Mouse (Mus musculus): ENCODE measurements at regions not wholly inside any gene's neighbourhood (a gene's known extent, or its start where the extent isn't known, plus 50 kb on each side); places are given as distances from the start of the nearest gene placed in this dataset.

DNA sequence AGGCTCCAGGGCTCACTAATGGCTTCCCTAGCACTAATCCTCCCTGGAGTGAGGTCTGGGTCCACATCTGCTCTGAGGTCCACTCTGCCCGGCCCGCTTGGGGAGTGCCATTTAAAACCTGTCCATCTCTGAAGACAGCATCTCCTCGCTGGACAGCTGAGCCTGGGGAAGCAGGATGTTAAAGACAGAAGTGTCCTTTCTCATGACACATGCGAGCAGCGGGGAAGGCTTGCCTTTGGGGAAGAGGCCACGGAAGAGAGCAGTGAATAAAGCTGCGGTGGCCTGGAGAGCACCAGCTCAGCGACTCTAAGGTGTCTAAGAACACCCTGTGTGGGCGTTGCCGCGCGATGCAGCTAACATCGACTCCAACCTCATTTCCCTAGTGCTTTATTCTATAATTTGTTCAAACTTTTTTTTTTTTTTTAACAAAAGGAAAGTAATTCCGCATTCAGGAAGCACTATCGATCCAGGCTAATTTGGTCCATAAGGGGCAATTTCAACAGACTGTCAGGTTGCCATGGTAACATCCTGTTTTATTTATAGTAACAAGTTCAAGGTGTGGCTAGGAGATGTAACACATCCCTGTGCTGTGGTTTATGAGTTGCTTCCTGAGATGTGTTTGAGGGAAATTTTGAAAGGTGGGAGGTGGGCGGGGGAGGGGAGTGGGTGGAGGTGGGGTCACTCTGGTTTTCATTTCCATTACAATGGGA lies 120.0 kb downstream of the Cartpt start:
- DNase-seq: no peak

DNA sequence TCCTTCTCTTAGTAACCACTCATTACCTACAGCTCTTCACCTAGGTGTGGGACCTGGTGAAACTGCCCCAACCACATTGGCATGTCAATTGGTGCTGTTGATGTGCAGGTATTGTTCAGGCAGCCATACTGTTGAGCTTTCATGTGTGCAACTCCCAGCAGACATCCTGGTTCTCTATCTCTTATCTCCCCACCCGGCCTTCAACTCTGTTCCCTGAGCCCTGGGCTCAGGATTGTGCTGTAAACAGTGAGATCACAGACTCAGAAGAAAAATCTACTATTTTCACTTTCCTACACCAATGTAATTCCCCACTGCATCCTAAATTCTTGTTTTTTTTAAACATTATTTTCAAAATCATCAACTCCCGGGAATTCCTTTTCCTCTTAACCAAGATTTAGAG lies 122.1 kb downstream of the Cartpt start:
- no peak for DNase-seq

DNA sequence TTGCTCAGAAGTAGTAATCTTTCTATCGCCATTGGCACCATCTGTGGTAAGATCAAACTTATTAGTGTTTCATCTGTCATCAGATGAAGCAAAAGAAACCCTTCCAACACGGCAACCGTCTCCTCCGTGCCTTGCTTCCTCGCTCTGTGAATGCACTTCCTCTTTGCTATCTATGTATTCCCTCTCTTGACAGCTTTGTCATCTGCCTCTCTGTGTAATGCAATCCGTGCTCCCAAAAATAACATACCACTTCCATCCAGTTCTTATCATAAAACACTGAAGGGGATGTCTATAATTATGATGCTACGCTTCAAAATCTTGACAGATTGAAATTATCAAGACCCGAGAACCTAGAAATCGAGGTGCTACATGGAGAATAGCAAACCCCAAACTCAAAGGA lies 123.2 kb downstream of the Cartpt start:
- no peak for DNase-seq

DNA sequence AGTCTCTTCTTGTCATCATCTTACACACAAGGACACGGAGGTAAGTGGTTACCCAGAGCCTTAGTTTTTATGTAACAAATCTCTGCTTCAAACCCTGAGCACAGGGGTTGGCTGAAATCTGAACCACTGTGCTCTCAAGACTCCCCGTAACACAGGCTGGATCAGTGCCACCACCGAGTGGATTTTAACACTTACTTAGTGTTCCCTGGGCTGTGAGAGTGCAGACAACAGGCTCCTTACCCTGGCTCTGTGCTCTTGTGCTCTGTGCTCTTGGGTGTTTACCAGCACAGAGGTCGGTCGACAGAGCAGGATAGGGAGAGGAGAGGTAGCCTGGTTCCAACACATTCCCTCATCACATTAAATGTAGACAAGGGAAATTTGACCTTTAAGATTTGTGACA lies 134.9 kb downstream of the Cartpt start:
- no peak for DNase-seq

DNA sequence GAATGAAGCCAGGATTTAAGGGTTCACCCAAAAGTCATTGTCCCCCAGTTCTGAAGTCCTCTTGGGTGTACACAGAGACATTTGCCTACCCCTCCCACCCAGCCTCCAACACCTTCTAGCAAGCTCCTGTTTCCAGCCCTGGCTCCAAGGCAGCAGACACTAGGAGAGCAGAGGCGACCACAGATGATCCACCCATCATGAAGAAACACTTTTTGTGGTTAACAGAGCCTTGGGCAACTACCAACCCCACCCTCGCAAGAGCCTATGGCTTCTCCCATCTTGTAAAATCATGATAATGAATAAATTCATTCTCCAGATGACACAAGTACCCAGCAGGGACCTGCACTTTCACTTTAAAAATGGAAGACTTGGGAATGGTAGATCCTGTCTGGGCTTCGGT lies 136.1 kb downstream of the Cartpt start:
- no peak for DNase-seq

DNA sequence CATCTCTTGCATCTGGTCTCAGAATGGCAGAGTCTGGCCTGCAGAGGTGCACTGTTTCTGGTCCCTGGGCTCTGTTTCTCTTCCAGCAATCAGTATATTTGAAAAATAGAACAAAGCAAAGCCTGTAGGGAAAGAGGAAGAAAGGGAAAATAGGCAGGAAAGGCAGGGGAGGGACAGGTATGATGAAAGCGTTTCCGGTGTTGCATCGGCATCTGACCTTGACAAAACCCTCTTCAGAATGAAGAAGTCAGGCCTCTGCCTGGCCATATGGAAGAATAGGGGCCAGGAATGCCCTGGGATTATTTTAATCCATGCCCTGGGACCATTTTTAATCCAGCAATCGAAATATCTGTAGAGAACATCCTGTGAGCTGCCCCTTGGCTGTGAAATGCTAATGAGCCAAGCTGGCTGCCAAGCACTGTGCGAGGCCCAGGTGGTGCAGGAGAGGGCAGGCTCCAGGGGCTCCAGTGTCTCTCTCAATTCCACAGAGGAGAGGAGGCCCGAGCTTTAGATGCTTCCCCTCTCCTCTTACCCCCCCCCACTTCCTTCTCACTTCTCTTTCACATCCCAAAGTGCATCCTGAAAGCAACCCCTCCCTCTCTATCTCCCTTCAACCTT lies 136.7 kb downstream of the Cartpt start:
- DNase-seq: no peak

DNA sequence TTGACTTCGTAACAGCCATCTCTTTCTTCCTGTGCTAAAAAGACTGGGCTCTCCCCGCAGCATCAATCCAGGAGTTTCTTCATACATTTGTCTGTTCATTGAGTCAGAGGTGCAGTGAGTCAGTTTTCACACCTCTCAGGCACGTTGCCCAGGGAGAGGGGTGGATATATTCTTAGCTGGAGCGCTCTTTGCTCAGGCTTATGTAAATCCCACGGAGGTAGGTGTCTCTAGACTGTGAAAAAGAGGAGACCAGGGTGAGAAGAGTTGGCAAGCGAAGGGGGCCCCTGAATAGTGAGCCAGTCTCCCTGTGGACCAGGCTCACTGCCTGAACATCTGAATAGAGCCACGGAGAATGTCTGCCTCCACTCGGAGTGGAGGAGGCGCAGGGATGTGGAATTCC lies 139.0 kb downstream of the Cartpt start:
- DNase-seq: no peak

DNA sequence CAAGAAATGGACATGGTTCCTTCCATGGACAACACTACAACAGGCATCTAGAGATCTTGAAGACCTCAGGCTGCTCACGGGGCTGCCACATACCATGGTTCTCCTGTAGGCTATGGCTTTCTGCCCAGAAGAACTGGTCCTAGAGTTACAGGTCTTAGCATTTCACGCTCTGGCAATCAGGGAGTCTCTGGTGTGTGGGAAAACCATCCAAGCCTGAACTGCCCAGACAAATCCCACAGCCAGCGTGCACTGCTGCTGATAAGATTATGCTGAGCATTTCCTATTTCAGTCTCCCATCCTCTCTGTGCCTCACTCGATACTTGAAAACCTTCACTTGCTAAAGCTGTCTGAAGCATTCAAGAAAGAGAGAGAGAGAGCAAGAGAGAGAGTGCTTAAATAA lies 139.5 kb downstream of the Cartpt start:
- no peak for DNase-seq

DNA sequence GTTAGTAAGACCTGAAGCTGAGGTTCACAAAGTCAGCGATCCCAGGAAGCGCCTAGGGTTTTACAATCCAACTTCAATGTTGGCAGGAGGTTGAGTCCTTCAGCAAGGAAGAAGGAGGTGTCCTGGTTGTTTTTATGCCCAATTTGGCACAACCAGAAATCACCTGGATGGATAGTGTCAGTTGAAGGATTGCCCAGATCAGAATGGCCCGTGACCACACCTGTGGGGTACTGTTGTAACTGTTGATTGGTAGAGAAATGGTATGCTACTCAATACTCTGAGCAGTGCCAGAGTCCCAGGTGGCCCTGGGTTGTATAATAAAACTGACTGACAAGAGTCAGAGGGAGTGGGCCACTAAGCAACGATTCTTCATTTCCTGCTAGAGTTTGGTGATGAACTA lies 140.2 kb downstream of the Cartpt start:
- no peak for DNase-seq

DNA sequence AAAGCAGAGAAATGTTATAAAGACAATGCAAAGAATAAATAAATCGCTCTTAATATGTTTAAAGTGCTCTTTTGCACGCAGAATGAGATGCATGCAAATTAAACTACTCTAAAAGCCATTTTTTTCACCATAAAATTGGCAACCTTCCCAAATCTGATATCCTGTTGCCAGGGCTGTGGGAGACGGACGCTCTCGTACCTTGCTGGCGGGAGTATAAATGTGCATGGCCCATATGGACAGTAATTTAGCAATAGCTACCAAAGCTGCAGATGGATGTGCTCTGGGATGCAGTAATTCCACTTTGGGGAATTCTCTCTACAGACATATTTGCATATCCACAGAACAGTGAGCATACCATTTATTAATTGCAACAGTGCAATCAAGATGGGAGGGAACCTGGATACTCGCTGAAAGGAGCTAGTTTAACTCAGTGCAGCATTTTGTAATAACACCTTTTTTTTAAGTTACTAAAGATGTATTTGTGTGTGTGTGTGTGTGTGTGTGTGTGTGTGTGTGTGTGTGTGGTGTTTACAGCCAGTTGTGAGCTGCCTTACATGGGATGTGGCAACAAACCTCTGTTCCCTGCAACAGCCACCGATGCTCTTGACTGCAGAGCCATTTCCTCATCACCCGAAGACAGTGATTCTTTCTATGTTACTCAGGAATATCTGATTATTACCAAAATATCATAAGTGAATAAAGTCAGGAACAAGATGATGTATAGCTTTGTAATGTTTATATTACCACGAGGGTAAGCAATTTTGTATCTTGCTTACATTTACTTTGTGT lies 141.4 kb downstream of the Cartpt start:
- no peak for DNase-seq

DNA sequence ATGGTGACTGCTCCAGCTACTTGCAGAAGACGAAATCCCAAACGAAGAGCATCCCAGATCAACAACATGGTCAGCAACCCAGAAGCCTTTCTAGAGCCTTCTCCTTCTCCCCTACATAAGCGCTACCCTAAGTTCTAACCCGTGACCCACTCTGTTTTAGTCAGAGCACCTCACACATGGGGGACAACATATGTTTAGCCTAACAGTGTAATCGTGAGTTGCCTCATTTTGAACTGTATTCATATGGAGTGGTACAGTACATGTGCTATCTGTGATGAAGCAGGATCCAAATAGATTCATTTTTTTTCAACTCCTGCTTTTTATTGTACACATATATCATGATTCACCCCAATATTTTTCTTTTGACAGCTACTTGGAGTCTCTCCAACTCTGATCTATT lies 146.2 kb downstream of the Cartpt start:
- no peak for DNase-seq

DNA sequence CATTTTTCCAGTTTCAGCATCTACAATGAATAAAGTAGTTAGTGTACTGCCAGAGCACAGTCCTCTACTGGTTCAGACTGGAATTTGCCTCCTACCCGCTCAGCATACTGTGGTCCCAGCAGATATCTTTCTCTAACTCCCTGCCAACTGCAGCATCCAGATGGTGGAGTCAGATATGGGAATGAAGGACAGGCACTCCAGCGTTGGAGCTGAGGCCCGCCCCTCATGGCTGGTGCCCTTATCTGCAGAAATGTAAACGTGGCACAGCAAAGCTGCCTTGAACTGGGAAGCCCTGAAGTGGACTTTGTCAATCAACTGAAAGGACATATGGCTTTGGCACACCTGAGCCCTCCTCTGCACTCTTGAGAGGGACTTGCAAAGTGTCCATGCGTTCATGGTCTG lies 146.6 kb downstream of the Cartpt start:
- no peak for DNase-seq

DNA sequence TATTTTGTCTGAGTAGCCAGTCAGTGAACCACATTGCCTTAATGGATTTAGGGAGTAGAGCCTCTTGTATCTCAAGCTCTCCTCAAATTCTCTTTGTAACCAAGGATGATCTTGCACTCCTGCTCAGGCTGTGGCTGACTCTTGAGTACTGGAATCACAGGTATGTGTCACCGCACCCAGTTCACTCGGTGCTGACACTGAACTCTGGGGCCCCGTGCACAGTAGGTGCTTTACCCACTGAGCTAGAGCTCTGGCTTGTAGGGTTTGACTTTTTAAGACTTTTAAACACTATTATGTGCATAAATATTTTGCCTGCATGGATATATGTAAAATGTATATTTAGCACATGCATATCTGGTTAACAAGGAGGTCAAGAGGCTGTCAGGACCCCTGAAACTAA lies 147.4 kb downstream of the Cartpt start:
- DNase-seq: no peak

DNA sequence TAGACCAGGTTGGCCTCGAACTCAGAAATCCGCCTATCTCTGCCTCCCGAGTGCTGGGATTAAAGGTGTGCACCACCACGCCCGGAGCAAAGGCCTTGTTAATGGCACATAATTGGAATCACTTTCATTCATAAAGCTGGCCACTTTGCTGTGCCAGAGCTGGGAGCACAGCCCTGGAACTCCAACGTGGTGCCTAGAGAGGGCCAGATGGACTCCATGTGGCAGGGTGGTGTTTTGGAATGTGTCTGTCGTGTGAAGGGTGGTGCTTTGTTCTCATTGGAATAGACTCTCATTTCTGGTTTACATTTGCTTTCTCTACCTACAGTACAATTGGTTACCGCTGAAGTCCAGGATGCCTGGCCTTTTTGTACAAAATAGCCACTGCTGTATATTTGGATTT lies 150.2 kb downstream of the Cartpt start:
- DNase-seq: no peak

DNA sequence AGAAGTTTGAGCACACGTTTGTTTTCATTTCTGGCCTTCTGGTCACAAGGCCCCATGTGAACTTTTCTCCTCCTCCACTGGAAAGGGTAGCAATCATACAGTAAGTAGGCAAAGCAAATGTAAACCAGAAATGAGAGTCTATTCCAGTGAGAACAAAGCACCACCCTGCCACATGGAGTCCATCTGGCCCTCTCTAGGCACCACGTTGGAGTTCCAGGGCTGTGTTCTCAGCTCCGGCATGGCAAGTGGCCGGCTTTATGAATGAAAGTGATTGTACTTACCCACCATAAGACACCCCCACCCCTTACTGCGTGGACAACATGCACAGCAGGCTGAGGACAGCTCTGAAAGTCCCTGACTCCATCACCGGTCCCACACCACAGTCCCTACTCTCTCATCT lies 151.5 kb downstream of the Cartpt start:
- DNase-seq: no peak

DNA sequence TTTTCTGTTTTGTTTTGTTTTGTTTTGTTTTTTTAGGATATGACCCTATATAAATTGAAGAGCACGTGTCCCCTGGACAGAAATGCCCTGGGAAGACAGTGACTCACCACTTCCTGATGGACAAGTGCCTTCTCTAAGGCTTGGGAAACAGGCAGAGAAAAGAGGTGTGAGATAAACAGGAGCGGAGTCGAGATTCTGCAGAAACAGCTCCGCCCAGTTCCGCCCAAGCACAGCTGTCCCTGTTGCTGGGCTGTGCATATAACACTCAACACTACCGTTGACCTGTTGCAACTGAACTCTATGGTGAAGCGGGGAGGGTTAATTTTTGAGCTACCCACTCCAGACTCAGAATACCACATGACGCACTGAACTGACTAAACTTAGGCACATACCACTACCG lies 152.8 kb downstream of the Cartpt start:
- DNase-seq: no peak

DNA sequence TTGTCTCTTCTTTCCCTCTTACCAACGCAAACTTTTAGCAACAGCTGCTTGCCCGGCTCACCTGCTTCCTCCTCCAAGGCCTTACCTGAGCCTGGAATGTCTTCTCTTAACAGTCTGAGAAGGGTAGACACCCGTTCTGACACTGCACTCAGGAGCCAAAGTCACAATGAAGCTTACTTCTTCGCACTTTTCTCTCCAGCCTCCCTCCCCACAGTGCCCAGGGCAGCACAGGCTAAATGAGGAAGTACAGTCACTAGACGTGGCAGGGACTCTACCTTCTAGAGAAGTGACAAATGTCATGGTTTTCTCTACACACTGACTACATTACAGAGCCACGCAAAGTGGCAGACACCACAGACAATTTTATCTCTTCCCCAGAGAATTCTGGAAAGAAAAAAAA lies 155.4 kb downstream of the Cartpt start:
- peak; percentile 1 to 9 for DNase-seq

DNA sequence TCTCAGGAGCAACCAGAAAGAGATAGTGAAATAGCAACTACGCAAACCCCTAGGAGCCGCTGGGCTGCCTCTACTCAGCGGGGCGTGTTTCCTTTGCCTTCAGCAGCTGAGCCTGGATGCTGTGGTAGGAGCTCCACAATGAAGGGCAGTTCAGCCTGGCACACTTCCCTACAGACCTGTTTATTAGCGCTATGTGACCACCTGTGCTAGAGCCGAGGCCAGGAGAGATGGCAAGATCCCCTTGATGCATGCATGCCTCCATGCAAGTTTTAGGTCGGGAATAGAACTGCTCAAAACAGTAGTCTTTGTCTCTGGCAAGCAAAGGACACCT lies 156.1 kb downstream of the Cartpt start:
- DNase-seq: no peak

DNA sequence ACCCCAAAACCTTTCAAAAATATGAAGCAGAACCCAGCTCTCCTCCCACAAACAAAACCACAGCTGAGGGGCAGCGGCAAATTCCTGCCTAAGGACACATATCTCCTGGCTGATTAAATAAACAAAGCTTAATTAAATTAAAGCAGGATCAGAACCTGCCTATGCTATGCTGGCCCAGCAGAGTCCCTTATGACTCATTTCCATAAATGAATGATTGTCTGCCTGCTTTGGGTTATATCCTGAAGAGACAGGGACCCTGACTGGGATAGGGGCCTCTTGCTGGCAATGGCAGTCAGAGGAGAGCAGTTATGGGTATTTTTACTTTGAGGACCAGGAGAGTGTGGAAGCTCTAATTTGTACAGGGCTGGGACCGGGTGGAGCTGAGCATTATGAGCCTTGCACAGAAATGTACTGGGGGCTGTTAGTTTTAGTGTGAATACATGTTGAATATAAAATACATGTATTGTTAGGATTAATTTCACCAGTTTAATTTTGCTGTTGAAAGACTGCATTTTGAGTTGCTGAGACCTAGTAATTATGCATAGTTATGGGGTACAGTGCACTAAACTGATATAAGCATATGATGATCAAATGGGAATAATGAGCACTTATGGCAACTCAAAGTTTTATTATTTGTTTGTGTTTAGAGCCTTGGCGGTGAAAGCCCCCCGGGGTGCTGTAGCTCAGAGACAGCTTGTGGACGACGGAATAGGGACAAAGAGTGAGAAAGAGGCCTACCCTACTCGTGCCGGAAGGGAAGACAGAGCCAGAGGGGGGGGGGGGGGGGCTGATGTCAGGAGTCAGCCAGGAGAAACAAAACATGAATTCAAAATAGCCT lies 156.7 kb downstream of the Cartpt start:
- no peak for DNase-seq

DNA sequence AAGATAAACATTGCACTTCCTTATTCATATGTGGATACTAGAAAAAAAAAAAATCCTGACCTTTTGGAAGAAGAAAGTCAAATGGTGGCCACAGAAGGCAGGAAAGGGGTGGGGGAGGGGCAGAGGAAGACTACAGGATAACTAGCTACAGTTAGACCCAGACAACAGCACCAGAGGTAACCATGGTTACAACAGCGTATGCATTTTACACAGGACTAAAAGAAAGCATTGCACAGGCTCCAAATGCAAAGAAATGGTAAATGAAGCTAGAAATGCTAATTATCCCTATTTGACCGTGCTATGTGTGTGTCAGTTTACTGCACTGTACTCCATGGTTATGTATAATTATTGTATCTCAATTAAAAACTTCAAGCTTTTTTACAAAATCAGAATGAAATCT lies 158.4 kb downstream of the Cartpt start:
- no peak for DNase-seq

DNA sequence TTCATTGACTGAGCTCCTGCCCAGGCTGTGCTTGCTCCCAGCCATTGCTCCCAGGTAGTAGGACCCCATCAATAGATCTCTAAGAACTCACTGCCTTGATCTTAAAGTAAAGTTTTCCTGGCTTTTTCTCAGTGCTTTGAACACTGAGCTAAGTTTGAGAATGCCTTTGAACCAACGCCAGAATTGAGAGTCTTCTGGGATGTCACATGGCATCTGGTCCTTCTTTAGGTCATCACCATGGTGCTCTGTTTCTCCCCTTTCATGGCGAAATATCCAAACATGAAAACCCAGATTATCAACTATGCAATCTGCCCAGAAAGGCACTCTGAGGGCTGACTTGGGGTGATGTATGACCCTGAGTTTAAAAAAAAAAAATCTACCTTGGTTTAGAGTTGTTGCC lies 158.9 kb downstream of the Cartpt start:
- DNase-seq: no peak

DNA sequence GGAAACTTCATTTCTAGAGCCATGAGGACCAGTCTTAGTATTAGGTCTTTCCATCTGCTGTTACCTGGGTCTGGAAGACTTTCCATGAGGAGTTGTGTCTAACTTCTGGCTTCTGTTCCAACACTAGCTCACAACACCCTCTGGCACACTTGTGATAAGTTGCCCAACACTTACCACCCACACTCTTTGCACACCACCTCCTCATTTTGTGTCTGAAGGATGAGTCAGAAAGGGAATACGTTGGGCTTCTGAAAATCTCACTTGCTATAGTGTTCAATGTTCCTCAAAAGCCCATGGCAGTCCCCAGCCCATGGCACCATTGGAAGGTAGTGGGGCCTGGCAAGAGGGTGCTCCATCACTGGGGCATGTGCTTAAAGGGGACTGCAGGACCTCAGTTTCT lies 161.5 kb downstream of the Cartpt start:
- no peak for DNase-seq

DNA sequence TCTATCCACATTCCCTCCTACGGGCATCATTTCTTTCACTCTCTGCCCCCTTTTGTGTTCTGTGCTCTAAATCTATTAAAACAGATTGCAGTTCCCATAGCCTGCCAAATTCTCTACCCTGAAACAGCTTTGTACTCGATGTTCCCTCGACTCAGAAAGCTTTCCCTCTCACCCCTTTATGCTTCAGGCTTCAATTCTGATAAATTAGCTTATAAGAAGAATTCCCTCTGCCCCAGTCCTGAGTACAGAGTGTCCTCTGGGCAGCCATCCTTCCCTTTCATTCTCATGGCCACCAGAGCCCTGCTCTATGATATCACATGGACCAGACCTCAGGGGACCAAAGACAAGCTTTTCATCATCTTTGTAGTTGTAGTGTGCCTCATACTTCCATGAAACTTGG lies 163.6 kb downstream of the Cartpt start:
- no peak for DNase-seq

DNA sequence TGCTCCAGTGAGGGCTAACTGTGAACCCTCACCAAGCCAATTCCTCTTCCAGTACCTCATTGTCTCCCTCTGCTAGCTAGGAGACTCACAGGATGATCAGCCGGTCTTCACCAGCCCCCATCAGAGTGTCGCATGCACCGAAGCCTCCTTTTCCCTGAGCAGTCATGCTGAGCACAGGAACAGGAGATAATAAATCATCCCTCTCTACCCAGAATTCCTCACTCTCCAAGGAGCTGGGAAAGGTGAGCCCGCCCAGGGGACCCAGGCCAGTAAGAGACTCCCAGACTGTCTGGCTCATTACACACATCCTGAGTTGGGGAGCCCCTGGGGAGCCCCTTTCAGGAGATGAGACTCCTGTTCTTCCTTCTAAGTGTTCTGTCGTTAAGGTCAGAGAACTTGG lies 171.7 kb downstream of the Cartpt start:
- DNase-seq: no peak

Data from B cell, adult 2 months (primary cell).